Mouse (Mus musculus): Measurements from ENCODE around the gene Cdyl. TPM values are rescaled to one million over a fixed set of nuclear protein-coding genes. Genes with fewer than 3 reads are reported as not detected.

Gene Cdyl
- polyA plus RNA-seq, 1 experiment from 2014 or later = 15.0 TPM

- WGBS = 79% methylated on average over 3 of the region's 3 CpGs
- Histone ChIP-seq H3K4me1 (replicated peaks; ENCODE audit: control insufficient read depth, insufficient read depth, low read length) (no peaks in the 10 kb centered on the region), H3K36me3 (ENCODE audit: control insufficient read depth, insufficient read depth, low read length) (no peaks in the 10 kb centered on the region), H3K4me3 (ENCODE audit: low read depth, low read length) (no peak overlapping the region), H3K9me3 (ENCODE audit: control insufficient read depth, low read length) (no peaks in the 10 kb centered on the region), H3K27me3 (ENCODE audit: control insufficient read depth, insufficient read depth, low read length) (no peaks in the 10 kb centered on the region), H3K9ac (ENCODE audit: low read length) (no peak overlapping the region), H3K27ac (ENCODE audit: low read depth, low read length) (no peak overlapping the region), H3K4me2 (ENCODE audit: low read depth, low read length, severe bottlenecking) (no peak overlapping the region)
- DNase-seq (ENCODE audit: low spot score) = no peak
- ATAC-seq (replicated peaks; ENCODE audit: low FRiP score) = no peak
Measured at GRCm38 (mm10) chr13:35781755-35782154, 122.1 kb downstream of the Cdyl start.

- WGBS = 90% methylated on average over 2 of the region's 2 CpGs
- no peaks in the 10 kb centered on the region for H3K9me3 ChIP-seq (ENCODE audit: control insufficient read depth, low read length)
- no peak for DNase-seq (ENCODE audit: low spot score)
- no peaks in the 10 kb centered on the region for H3K27me3 ChIP-seq (ENCODE audit: control insufficient read depth, insufficient read depth, low read length)
- H3K36me3 ChIP-seq (ENCODE audit: control insufficient read depth, insufficient read depth, low read length) = no peaks in the 10 kb centered on the region
- no peaks in the 10 kb centered on the region for H3K4me1 ChIP-seq (replicated peaks; ENCODE audit: control insufficient read depth, insufficient read depth, low read length)
- H3K9ac ChIP-seq (ENCODE audit: low read length) = no peak overlapping the region
- no peak overlapping the region for H3K4me2 ChIP-seq (ENCODE audit: low read depth, low read length, severe bottlenecking)
- H3K27ac ChIP-seq (ENCODE audit: low read depth, low read length) = no peak overlapping the region
- no peak overlapping the region for H3K4me3 ChIP-seq (ENCODE audit: low read depth, low read length)
- peak; percentile 44; the same call in 1 of the 2 replicates for ATAC-seq (replicated peaks; ENCODE audit: low FRiP score)
Measured at GRCm38 (mm10) chr13:35782949-35783348, 123.3 kb downstream of the Cdyl start.

GRCm38 (mm10) chr13:35783576-35783975, 123.9 kb downstream of the Cdyl start:
- H3K9me3 ChIP-seq (ENCODE audit: control insufficient read depth, low read length) = no peaks in the 10 kb centered on the region
- H3K36me3 ChIP-seq (ENCODE audit: control insufficient read depth, insufficient read depth, low read length) = no peaks in the 10 kb centered on the region
- H3K4me1 ChIP-seq (replicated peaks; ENCODE audit: control insufficient read depth, insufficient read depth, low read length) = no peaks in the 10 kb centered on the region
- H3K27me3 ChIP-seq (ENCODE audit: control insufficient read depth, insufficient read depth, low read length) = no peaks in the 10 kb centered on the region
- H3K9ac ChIP-seq (ENCODE audit: low read length) = no peak overlapping the region
- no peak overlapping the region for H3K27ac ChIP-seq (ENCODE audit: low read depth, low read length)
- H3K4me2 ChIP-seq (ENCODE audit: low read depth, low read length, severe bottlenecking) = no peak overlapping the region
- H3K4me3 ChIP-seq (ENCODE audit: low read depth, low read length) = no peak overlapping the region
- 94% methylated on average over 6 of the region's 6 CpGs for WGBS
- DNase-seq (ENCODE audit: low spot score) = no peak
- ATAC-seq (replicated peaks; ENCODE audit: low FRiP score) = no peak

- Histone ChIP-seq H3K27me3 (ENCODE audit: control insufficient read depth, insufficient read depth, low read length) (no peaks in the 10 kb centered on the region), H3K4me3 (ENCODE audit: low read depth, low read length) (no peak overlapping the region), H3K9ac (ENCODE audit: low read length) (no peak overlapping the region), H3K27ac (ENCODE audit: low read depth, low read length) (no peak overlapping the region), H3K36me3 (ENCODE audit: control insufficient read depth, insufficient read depth, low read length) (no peaks in the 10 kb centered on the region), H3K4me1 (replicated peaks; ENCODE audit: control insufficient read depth, insufficient read depth, low read length) (no peaks in the 10 kb centered on the region), H3K4me2 (ENCODE audit: low read depth, low read length, severe bottlenecking) (no peak overlapping the region), H3K9me3 (ENCODE audit: control insufficient read depth, low read length) (no peaks in the 10 kb centered on the region)
- no peak for DNase-seq (ENCODE audit: low spot score)
- ATAC-seq (replicated peaks; ENCODE audit: low FRiP score) = no peak
- 92% methylated on average over 4 of the region's 4 CpGs for WGBS
Measured at GRCm38 (mm10) chr13:35784281-35784680, 124.6 kb downstream of the Cdyl start.

GRCm38 (mm10) chr13:35785330-35785939, 125.8 kb downstream of the Cdyl start:
- H3K4me1 ChIP-seq (replicated peaks; ENCODE audit: control insufficient read depth, insufficient read depth, low read length) = no peaks in the 10 kb centered on the region
- no peaks in the 10 kb centered on the region for H3K36me3 ChIP-seq (ENCODE audit: control insufficient read depth, insufficient read depth, low read length)
- no peaks in the 10 kb centered on the region for H3K27me3 ChIP-seq (ENCODE audit: control insufficient read depth, insufficient read depth, low read length)
- DNase-seq (ENCODE audit: low spot score) (no peak), ATAC-seq (replicated peaks; ENCODE audit: low FRiP score) (no peak)
- H3K9ac ChIP-seq (ENCODE audit: low read length) = no peak overlapping the region
- no peak overlapping the region for H3K4me2 ChIP-seq (ENCODE audit: low read depth, low read length, severe bottlenecking)
- no peak overlapping the region for H3K4me3 ChIP-seq (ENCODE audit: low read depth, low read length)
- no peaks in the 10 kb centered on the region for H3K9me3 ChIP-seq (ENCODE audit: control insufficient read depth, low read length)
- no peak overlapping the region for H3K27ac ChIP-seq (ENCODE audit: low read depth, low read length)
- WGBS = 73% methylated on average over 5 of the region's 5 CpGs

- no peaks in the 10 kb centered on the region for H3K9me3 ChIP-seq (ENCODE audit: control insufficient read depth, low read length)
- no peak overlapping the region for H3K27ac ChIP-seq (ENCODE audit: low read depth, low read length)
- H3K9ac ChIP-seq (ENCODE audit: low read length) = no peak overlapping the region
- WGBS = 94% methylated on average over 6 of the region's 6 CpGs
- no peak for ATAC-seq (replicated peaks; ENCODE audit: low FRiP score)
- no peak overlapping the region for H3K4me2 ChIP-seq (ENCODE audit: low read depth, low read length, severe bottlenecking)
- H3K4me3 ChIP-seq (ENCODE audit: low read depth, low read length) = no peak overlapping the region
- H3K4me1 ChIP-seq (replicated peaks; ENCODE audit: control insufficient read depth, insufficient read depth, low read length) = no peaks in the 10 kb centered on the region
- H3K36me3 ChIP-seq (ENCODE audit: control insufficient read depth, insufficient read depth, low read length) = no peaks in the 10 kb centered on the region
- no peaks in the 10 kb centered on the region for H3K27me3 ChIP-seq (ENCODE audit: control insufficient read depth, insufficient read depth, low read length)
- DNase-seq (ENCODE audit: low spot score) = no peak
Measured at GRCm38 (mm10) chr13:35786726-35787399, 127.2 kb downstream of the Cdyl start.

- ATAC-seq (replicated peaks; ENCODE audit: low FRiP score) = no peak
- Histone ChIP-seq H3K27ac (ENCODE audit: low read depth, low read length) (no peak overlapping the region), H3K9me3 (ENCODE audit: control insufficient read depth, low read length) (no peaks in the 10 kb centered on the region), H3K36me3 (ENCODE audit: control insufficient read depth, insufficient read depth, low read length) (no peaks in the 10 kb centered on the region), H3K9ac (ENCODE audit: low read length) (no peak overlapping the region), H3K27me3 (ENCODE audit: control insufficient read depth, insufficient read depth, low read length) (no peaks in the 10 kb centered on the region), H3K4me2 (ENCODE audit: low read depth, low read length, severe bottlenecking) (no peak overlapping the region), H3K4me3 (ENCODE audit: low read depth, low read length) (no peak overlapping the region), H3K4me1 (replicated peaks; ENCODE audit: control insufficient read depth, insufficient read depth, low read length) (no peaks in the 10 kb centered on the region)
- 87% methylated on average over 4 of the region's 4 CpGs for WGBS
- peak; percentile 9 for DNase-seq (ENCODE audit: low spot score)
Measured at GRCm38 (mm10) chr13:35789577-35789976, 129.9 kb downstream of the Cdyl start.

- ATAC-seq (replicated peaks; ENCODE audit: low FRiP score) = no peak
Measured at GRCm38 (mm10) chr13:35790431-35790830, 130.8 kb downstream of the Cdyl start.

GRCm38 (mm10) chr13:35794309-35794708, 134.7 kb downstream of the Cdyl start:
- no peak overlapping the region for H3K4me2 ChIP-seq (ENCODE audit: low read depth, low read length, severe bottlenecking)
- no peak overlapping the region for H3K27ac ChIP-seq (ENCODE audit: low read depth, low read length)
- DNase-seq (ENCODE audit: low spot score) (no peak), ATAC-seq (replicated peaks; ENCODE audit: low FRiP score) (no peak)
- no peaks in the 10 kb centered on the region for H3K4me1 ChIP-seq (replicated peaks; ENCODE audit: control insufficient read depth, insufficient read depth, low read length)
- no peaks in the 10 kb centered on the region for H3K9me3 ChIP-seq (ENCODE audit: control insufficient read depth, low read length)
- H3K27me3 ChIP-seq (ENCODE audit: control insufficient read depth, insufficient read depth, low read length) = no peaks in the 10 kb centered on the region
- no peak overlapping the region for H3K9ac ChIP-seq (ENCODE audit: low read length)
- WGBS = 76% methylated on average over 7 of the region's 7 CpGs
- no peak overlapping the region for H3K4me3 ChIP-seq (ENCODE audit: low read depth, low read length)
- H3K36me3 ChIP-seq (ENCODE audit: control insufficient read depth, insufficient read depth, low read length) = no peaks in the 10 kb centered on the region

More at GRCm38 (mm10) chr13:35790431-35790830, 130.8 kb downstream of the Cdyl start:
- Histone ChIP-seq H3K4me3 (ENCODE audit: low read depth, low read length) (no peak overlapping the region), H3K9me3 (ENCODE audit: control insufficient read depth, low read length) (no peaks in the 10 kb centered on the region), H3K27ac (ENCODE audit: low read depth, low read length) (no peak overlapping the region), H3K9ac (ENCODE audit: low read length) (no peak overlapping the region), H3K4me2 (ENCODE audit: low read depth, low read length, severe bottlenecking) (no peak overlapping the region), H3K27me3 (ENCODE audit: control insufficient read depth, insufficient read depth, low read length) (no peaks in the 10 kb centered on the region), H3K4me1 (replicated peaks; ENCODE audit: control insufficient read depth, insufficient read depth, low read length) (no peaks in the 10 kb centered on the region), H3K36me3 (ENCODE audit: control insufficient read depth, insufficient read depth, low read length) (no peaks in the 10 kb centered on the region)
- DNase-seq (ENCODE audit: low spot score) = peak; percentile 14
- WGBS = 69% methylated on average over 4 of the region's 4 CpGs
